Mouse (Mus musculus) limb, embryonic 14.5 days (tissue): ENCODE measurements around the gene Hsd17b11. TPM values are rescaled to one million over a fixed set of nuclear protein-coding genes. Genes with fewer than 3 reads are reported as not detected.
"Not testable (repeated sequence)": the region's sequence is repeated elsewhere in the genome, so short reads cannot be mapped to it uniquely, and the experiment has no call there.

Experiments
- ATAC-seq: fragments of 200-750 bp; cut with Nextera tagmentation; 2 replicates; pipeline ENCODE4 v1.8.0; 2017; ENCODE audit warnings: low read depth, moderate number of reproducible peaks, moderate TSS enrichment; ENCODE audit not compliant: low FRiP score
- DNase-seq: peaks from one replicate; pipeline ENCODE4 v3.0.0-alpha.2; 2015; ENCODE audit warnings: low spot score
- H3K27ac ChIP-seq: fragments of 300-500 bp; sonication (generic); replicated peaks from 2 replicates; pipeline ENCODE4 v1.5.1; 2014; ENCODE audit warnings: low read depth, mild to moderate bottlenecking, low read length, moderate library complexity, mixed read lengths
- H3K27me3 ChIP-seq: fragments of 300-500 bp; sonication (generic); 2 replicates; pipeline ENCODE4 v1.6.1; 2014; ENCODE audit warnings: low read length, mixed read lengths; ENCODE audit not compliant: control insufficient read depth, insufficient read depth
- H3K36me3 ChIP-seq: fragments of 300-500 bp; sonication (generic); 2 replicates; pipeline ENCODE4 v1.6.1; 2014; ENCODE audit warnings: mild to moderate bottlenecking, low read length, moderate library complexity, mixed read lengths; ENCODE audit not compliant: control insufficient read depth, insufficient read depth
- H3K4me1 ChIP-seq: fragments of 300-500 bp; sonication (generic); 2 replicates; pipeline ENCODE4 v1.6.1; 2014; ENCODE audit warnings: antibody characterized with exemption, low read length, mixed read lengths; ENCODE audit not compliant: control insufficient read depth, insufficient read depth
- H3K4me2 ChIP-seq: fragments of 300-500 bp; sonication (generic); replicated peaks from 2 replicates; pipeline ENCODE4 v1.6.1; 2014; ENCODE audit warnings: low read depth, mild to moderate bottlenecking, low read length, moderate library complexity; ENCODE audit not compliant: severe bottlenecking
- H3K4me3 ChIP-seq: fragments of 300-500 bp; sonication (generic); replicated peaks from 2 replicates; pipeline ENCODE4 v1.5.1; 2014; ENCODE audit warnings: low read length
- H3K9ac ChIP-seq: fragments of 300-500 bp; sonication (generic); 2 replicates; pipeline ENCODE4 v1.6.1; 2014; ENCODE audit warnings: mild to moderate bottlenecking, low read depth, low read length, moderate library complexity; ENCODE audit not compliant: severe bottlenecking
- H3K9me3 ChIP-seq: fragments of 300-500 bp; sonication (generic); 2 replicates; pipeline ENCODE4 v1.6.1; 2016; ENCODE audit warnings: low read length; ENCODE audit not compliant: control insufficient read depth
- POLR2A ChIP-seq: fragments of 200-500 bp; IDR thresholded peaks from 2 replicates; pipeline ENCODE4 v1.8.0; 2012; ENCODE audit warnings: inconsistent platforms, mild to moderate bottlenecking, moderate library complexity, borderline replicate concordance; ENCODE audit not compliant: insufficient read depth, insufficient read length; ENCODE audit errors: extremely low read depth
- WGBS: fragments of 180-500 bp; shearing (Covaris S2); extraction: QIAGEN DNeasy Blood & Tissue Kit; methylation state at CpG from one replicate; pipeline ENCODE4 v1.1.7; 2014; 5-methylcytosine and 5-hydroxymethylcytosine counted together
- polyA plus RNA-seq, 2 experiments: library from polyadenylated mRNA; depleted of rRNA in 1 of 2; stranded (reverse) in 1 of 2; unstranded in 1 of 2; fragments of >200 nt; fragmentation: Nextera tagmentation in 1 of 2; extraction: Ambion mirVana in 1 of 2; gene quantifications; 2 replicates each; pipeline versions ENCODE4 v1.2.1 to v1.2.3; 2012 to 2014

Gene Hsd17b11
- polyA plus RNA-seq, 2 experiments: 3.5 to 16.2 TPM

DNA sequence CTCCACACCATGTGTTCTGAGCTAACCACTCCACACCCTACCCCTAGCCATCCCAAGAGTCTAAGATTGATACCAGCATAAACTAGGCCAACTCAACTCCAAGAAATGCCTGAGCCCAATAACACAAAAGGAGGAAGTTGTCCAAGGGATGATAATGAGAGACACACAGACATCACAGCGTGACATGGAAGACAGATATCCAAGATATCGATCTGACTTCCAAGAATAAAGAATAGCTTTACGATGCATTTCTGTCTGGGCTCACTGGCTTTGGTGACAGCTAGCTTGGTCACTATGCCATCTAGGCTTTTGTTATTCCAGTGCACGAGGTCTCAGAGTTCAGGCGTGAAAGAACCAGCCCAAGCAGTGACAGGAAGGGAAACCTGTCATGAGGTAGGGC, 50.7 kb downstream of the Hsd17b11 start:
- WGBS: 76% methylated on average over 5 of the region's 5 CpGs
- Histone ChIP-seq H3K4me1 (0 out of 2 replicates have a peak, but pooled peaks cover 5% of the 10 kb centered on the region), H3K36me3 (no peaks in the 10 kb centered on the region), H3K9me3 (no peaks in the 10 kb centered on the region), H3K9ac (no peak overlapping the region), H3K27ac (no peak overlapping the region), H3K4me3 (no peak overlapping the region), H3K4me2 (no peak overlapping the region), H3K27me3 (no peaks in the 10 kb centered on the region)
- DNase-seq (no peak), ATAC-seq (no peak)
- no peak for TF ChIP-seq POLR2A

DNA sequence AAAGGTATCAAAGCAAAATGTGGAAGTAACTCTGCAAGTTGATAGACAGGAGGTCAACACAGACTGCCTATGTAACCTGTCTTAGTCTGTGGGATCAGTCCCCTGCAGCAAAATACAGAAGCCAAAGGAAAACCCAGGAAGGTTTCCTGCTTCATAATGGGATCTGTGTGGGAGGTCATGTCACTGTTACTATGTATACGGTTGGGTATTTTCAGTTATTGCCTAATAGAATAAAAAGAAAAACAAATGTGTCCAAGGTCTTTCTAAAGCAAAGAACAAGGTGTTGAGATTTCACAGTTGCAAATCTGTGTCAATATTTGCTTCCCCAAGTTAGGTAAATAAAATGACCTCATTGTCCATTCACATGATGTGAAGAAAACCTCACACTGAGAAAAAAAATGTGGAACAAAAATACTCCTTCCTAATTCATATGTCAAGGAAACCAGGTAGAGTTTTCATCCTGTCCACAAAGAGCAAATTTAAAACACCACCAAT, 58.7 kb downstream of the Hsd17b11 start:
- no peaks in the 10 kb centered on the region for H3K4me1 ChIP-seq
- 83% methylated on average over 1 of the region's 1 CpGs for WGBS
- no peaks in the 10 kb centered on the region for H3K27me3 ChIP-seq
- no peak for DNase-seq
- no peaks in the 10 kb centered on the region for H3K9me3 ChIP-seq
- H3K9ac ChIP-seq: no peak overlapping the region
- no peak overlapping the region for H3K4me2 ChIP-seq
- TF ChIP-seq POLR2A: no peak
- no peak for ATAC-seq
- H3K4me3 ChIP-seq: no peak overlapping the region
- no peak overlapping the region for H3K27ac ChIP-seq
- no peaks in the 10 kb centered on the region for H3K36me3 ChIP-seq

DNA sequence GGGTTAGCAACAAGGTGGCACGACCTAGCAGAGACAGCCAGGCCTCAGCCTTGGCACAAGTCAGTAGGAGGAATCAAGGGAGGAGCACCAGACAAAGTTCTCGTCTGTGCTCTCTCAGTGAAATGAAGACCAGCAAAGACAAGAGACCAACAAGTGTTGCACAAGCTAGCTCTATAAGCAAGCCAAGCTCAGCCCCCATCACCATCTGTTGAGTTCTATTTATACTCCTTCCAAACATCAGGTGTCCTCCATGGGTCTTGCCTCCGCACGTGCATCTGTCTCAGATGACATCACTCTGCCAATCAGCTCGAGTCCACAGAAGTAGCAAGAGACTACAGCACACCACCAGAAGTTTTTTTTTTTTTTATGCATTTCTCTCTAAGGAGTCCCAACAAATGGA, 67.1 kb downstream of the Hsd17b11 start:
- Histone ChIP-seq H3K9me3 (no peaks in the 10 kb centered on the region), H3K27ac (no peak overlapping the region), H3K36me3 (no peaks in the 10 kb centered on the region), H3K27me3 (no peaks in the 10 kb centered on the region), H3K4me1 (no peaks in the 10 kb centered on the region), H3K9ac (no peak overlapping the region), H3K4me2 (no peak overlapping the region), H3K4me3 (no peak overlapping the region)
- ATAC-seq: no peak
- WGBS: 71% methylated on average over 5 of the region's 5 CpGs
- no peak for DNase-seq
- no peak for TF ChIP-seq POLR2A

DNA sequence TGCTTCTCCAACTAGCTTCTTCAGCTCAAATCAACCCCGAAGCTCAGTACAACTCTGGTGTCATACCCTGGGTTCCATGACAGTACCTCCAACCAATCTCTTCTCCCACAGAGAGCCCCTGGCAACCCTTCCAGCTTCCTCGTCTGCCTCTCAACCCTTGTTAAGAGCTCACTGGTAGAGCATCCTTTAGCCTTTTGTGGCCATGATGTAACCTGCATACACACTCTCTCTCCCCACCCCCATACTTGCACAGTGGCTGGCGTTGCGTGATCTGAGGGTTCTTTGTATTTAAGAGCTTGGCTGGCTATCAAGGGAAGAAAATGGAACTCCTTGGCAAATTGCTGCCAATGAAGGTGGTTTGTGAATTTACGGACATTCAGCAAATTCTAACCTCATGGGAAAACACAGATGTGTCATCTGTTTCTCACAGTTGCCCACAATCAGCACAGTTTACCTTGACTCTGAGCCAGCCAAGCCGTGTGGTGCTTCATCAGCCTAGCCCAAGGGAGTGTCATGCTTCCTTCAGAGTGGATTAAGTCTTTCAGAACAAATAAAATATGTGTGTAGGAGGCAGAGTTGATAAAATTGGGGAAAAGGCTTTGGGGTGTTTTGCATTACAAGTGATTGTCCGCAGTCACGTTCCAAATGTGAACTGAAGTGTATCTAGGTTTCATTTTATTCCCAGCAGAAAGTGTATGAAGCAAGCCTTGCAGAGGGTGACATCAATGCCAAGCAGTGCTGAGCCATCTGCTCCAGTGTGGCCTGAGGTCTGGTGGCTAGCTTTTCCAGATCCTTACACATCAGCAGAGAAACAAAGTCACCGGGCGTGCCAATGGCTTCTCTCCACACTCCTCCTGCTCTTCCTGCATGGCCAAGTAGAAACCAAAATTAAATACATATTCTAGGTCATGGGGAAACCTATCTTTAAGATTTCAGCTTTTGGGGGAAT, 68.3 kb downstream of the Hsd17b11 start:
- Histone ChIP-seq H3K27ac (no peak overlapping the region), H3K4me3 (no peak overlapping the region), H3K4me2 (no peak overlapping the region), H3K9me3 (no peaks in the 10 kb centered on the region), H3K36me3 (no peaks in the 10 kb centered on the region), H3K4me1 (no peaks in the 10 kb centered on the region), H3K9ac (no peak overlapping the region), H3K27me3 (no peaks in the 10 kb centered on the region)
- WGBS: 68% methylated on average over 10 of the region's 10 CpGs
- DNase-seq: no peak
- ATAC-seq: no peak
- TF ChIP-seq POLR2A: no peak

DNA sequence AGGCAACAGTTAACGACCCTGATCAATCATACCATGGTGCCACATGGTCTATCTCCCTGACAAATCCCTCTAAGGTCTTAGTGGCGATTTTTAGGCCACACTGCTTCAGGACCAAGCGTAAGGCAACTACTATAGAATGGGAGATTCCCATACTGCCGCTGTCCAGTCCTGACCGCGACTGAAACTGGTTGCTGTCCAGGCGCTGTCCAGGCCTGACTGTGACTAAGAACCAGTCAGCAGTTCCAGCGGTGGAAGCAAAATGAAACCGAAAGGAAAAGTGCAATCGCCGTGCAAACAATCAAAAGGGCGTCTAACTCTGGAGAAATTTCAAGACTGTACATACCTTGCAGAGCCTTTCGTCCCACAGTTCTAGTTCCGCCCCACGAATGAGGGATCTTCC, 71.6 kb downstream of the Hsd17b11 start:
- not testable (repeated sequence) for H3K9me3 ChIP-seq, H3K27me3 ChIP-seq, H3K36me3 ChIP-seq, H3K4me2 ChIP-seq, H3K27ac ChIP-seq, H3K9ac ChIP-seq, H3K4me3 ChIP-seq, ATAC-seq, DNase-seq, H3K4me1 ChIP-seq
- WGBS: 91% methylated on average over 15 of the region's 15 CpGs
